ENCODE assay signal across 8 mouse cellular contexts in genomic region chr8:70674109-70674508, GRCm38 (mm10). TPM values are rescaled to one million over a fixed set of nuclear protein-coding genes. Genes with fewer than 3 reads are reported as not detected.
A peak's percentile ranks its signal among the peaks of the same experiment; 100 is the strongest.
DNase-seq lines count a peak whose midpoint lies in the region; ATAC-seq lines count a peak whose summit lies in the region.

No protein-coding gene starts in this region.

- peak overlapping the region; percentile 69 for H3K4me3 ChIP-seq in kidney, embryonic 14.5 days (ENCODE audit: low read length)
- peak overlapping the region; percentile 57 for H3K4me3 ChIP-seq in hindbrain, embryonic 11.5 days (ENCODE audit: low read depth, low read length)
- peak overlapping the region; percentile 63 for H3K4me3 ChIP-seq in midbrain, embryonic 14.5 days (replicated peaks; ENCODE audit: low read depth, low read length)

- no peak for DNase-seq in kidney, adult 9 months
- DNase-seq in R1 (ENCODE audit: low read depth, low spot score), result peak; percentile 37
- DNase-seq in hindbrain, embryonic 11.5 days (ENCODE audit: low spot score), result no peak
- no peak for DNase-seq in midbrain, embryonic 14.5 days
- no peak for DNase-seq in urinary bladder, postnatal 4 days (ENCODE audit: low spot score in 2 of 2)
- DNase-seq in T-cell, adult 2 months (ENCODE audit: low spot score), result no peak
- no peak for DNase-seq in adrenal gland, postnatal 10 days

- H3K9ac ChIP-seq in kidney, embryonic 14.5 days (ENCODE audit: low read depth, low read length), result peak overlapping the region; percentile 78
- H3K9ac ChIP-seq in hindbrain, embryonic 11.5 days (ENCODE audit: low read depth, low read length), result peak overlapping the region; percentile 77
- H3K9ac ChIP-seq in midbrain, embryonic 14.5 days (replicated peaks; ENCODE audit: low read length), result peak overlapping the region; percentile 68

- 86% methylated on average over 3 of the region's 3 CpGs for WGBS in kidney, embryonic 14.5 days
- WGBS in hindbrain, embryonic 11.5 days, result 83% methylated on average over 3 of the region's 3 CpGs
- WGBS in midbrain, embryonic 14.5 days, result 92% methylated on average over 3 of the region's 3 CpGs

- ATAC-seq in kidney, embryonic 14.5 days (ENCODE audit: low FRiP score, low TSS enrichment), result no peak
- no peak; the same call in 1 of the 2 replicates for ATAC-seq in hindbrain, embryonic 11.5 days (ENCODE audit: low FRiP score)
- no peak for ATAC-seq in midbrain, embryonic 14.5 days (ENCODE audit: low FRiP score, low TSS enrichment)

- peaks cover 27% of the 10 kb centered on the region for H3K36me3 ChIP-seq in kidney, embryonic 14.5 days (ENCODE audit: control insufficient read depth, insufficient read depth, low read length)
- peaks cover 6% of the 10 kb centered on the region; the same call in 1 of the 2 replicates for H3K36me3 ChIP-seq in hindbrain, embryonic 11.5 days (ENCODE audit: control insufficient read depth, insufficient read depth, low read length)
- H3K36me3 ChIP-seq in midbrain, embryonic 14.5 days (ENCODE audit: control insufficient read depth, insufficient read depth, low read length), result peaks cover 18% of the 10 kb centered on the region

- peaks cover 19% of the 10 kb centered on the region for H3K4me1 ChIP-seq in kidney, embryonic 14.5 days (ENCODE audit: control insufficient read depth, insufficient read depth, low read length)
- H3K4me1 ChIP-seq in hindbrain, embryonic 11.5 days (replicated peaks; ENCODE audit: control insufficient read depth, insufficient read depth, low read length), result peaks cover 4% of the 10 kb centered on the region
- H3K4me1 ChIP-seq in midbrain, embryonic 14.5 days (ENCODE audit: control insufficient read depth, insufficient read depth, low read length), result peaks cover 12% of the 10 kb centered on the region

- H3K9me3 ChIP-seq in kidney, embryonic 14.5 days (ENCODE audit: control insufficient read depth, low read length), result no peaks in the 10 kb centered on the region
- no peaks in the 10 kb centered on the region for H3K9me3 ChIP-seq in hindbrain, embryonic 11.5 days (ENCODE audit: control insufficient read depth, low read length)
- H3K9me3 ChIP-seq in midbrain, embryonic 14.5 days (ENCODE audit: control insufficient read depth, low read length), result no peaks in the 10 kb centered on the region

- H3K27me3 ChIP-seq in kidney, embryonic 14.5 days (ENCODE audit: control insufficient read depth, insufficient read depth, low read length), result no peaks in the 10 kb centered on the region
- H3K27me3 ChIP-seq in hindbrain, embryonic 11.5 days (ENCODE audit: control insufficient read depth, insufficient read depth, low read length), result no peaks in the 10 kb centered on the region
- no peaks in the 10 kb centered on the region for H3K27me3 ChIP-seq in midbrain, embryonic 14.5 days (ENCODE audit: control insufficient read depth, insufficient read depth, low read length)

- H3K4me2 ChIP-seq in kidney, embryonic 14.5 days (replicated peaks; ENCODE audit: low read depth, low read length), result peak overlapping the region; percentile 64
- peak overlapping the region; percentile 53 for H3K4me2 ChIP-seq in hindbrain, embryonic 11.5 days (replicated peaks; ENCODE audit: low read depth, low read length)
- H3K4me2 ChIP-seq in midbrain, embryonic 14.5 days (ENCODE audit: low read length), result peak overlapping the region; percentile 90

- peak overlapping the region; percentile 98 for H3K27ac ChIP-seq in kidney, embryonic 14.5 days (ENCODE audit: low read depth, low read length)
- peak overlapping the region; percentile 93 for H3K27ac ChIP-seq in hindbrain, embryonic 11.5 days (ENCODE audit: low read depth, low read length)
- H3K27ac ChIP-seq in midbrain, embryonic 14.5 days (replicated peaks; ENCODE audit: low read depth, low read length), result peak overlapping the region; percentile 97

RNA-seq across cellular contexts. Expression of gene Lsm4, which starts 1.1 kb away (rescaled TPM):
- polyA plus RNA-seq in kidney, embryonic 14.5 days (2014; fragmentation: Nextera tagmentation; extraction: Ambion mirVana), result 353 and 447 TPM in 2 replicates
- 282 and 299 TPM in 2 replicates for polyA plus RNA-seq in hindbrain, embryonic 11.5 days (2014; fragmentation: Nextera tagmentation; extraction: Ambion mirVana)
- polyA plus RNA-seq in midbrain, embryonic 14.5 days (2014; fragmentation: Nextera tagmentation; extraction: Ambion mirVana), result 175 and 201 TPM in 2 replicates
- total RNA-seq in adrenal gland, postnatal 10 days (2021), result 10 to 100 TPM; 91.5 to 94.7 TPM

RNA-seq across cellular contexts. Expression of gene Pgpep1, which starts 13.9 kb away (rescaled TPM):
- 62.2 and 62.6 TPM in 2 replicates for polyA plus RNA-seq in kidney, embryonic 14.5 days (2014; fragmentation: Nextera tagmentation; extraction: Ambion mirVana)
- 170 TPM in 2 replicates for polyA plus RNA-seq in hindbrain, embryonic 11.5 days (2014; fragmentation: Nextera tagmentation; extraction: Ambion mirVana)
- 86.9 and 95.8 TPM in 2 replicates for polyA plus RNA-seq in midbrain, embryonic 14.5 days (2014; fragmentation: Nextera tagmentation; extraction: Ambion mirVana)
- total RNA-seq in adrenal gland, postnatal 10 days (2021), result 10 to 100 TPM; 65.7 to 80.6 TPM

RNA-seq across cellular contexts. Expression of gene Jund, which starts 24.6 kb away (rescaled TPM):
- polyA plus RNA-seq in kidney, embryonic 14.5 days (2014; fragmentation: Nextera tagmentation; extraction: Ambion mirVana), result 95.1 and 117 TPM in 2 replicates
- 126 and 137 TPM in 2 replicates for polyA plus RNA-seq in hindbrain, embryonic 11.5 days (2014; fragmentation: Nextera tagmentation; extraction: Ambion mirVana)
- 104 and 119 TPM in 2 replicates for polyA plus RNA-seq in midbrain, embryonic 14.5 days (2014; fragmentation: Nextera tagmentation; extraction: Ambion mirVana)
- total RNA-seq in adrenal gland, postnatal 10 days (2021), result 100 to 1,000 TPM; 149 to 185 TPM

RNA-seq across cellular contexts. Expression of gene Iqcn, which starts 29.1 kb away (rescaled TPM):
- polyA plus RNA-seq in kidney, embryonic 14.5 days (2014; fragmentation: Nextera tagmentation; extraction: Ambion mirVana), result 0.12 TPM in 1 of 2 replicates, not detected in the other
- polyA plus RNA-seq in hindbrain, embryonic 11.5 days (2014; fragmentation: Nextera tagmentation; extraction: Ambion mirVana), result 0.03 and 0.14 TPM in 2 replicates
- polyA plus RNA-seq in midbrain, embryonic 14.5 days (2014; fragmentation: Nextera tagmentation; extraction: Ambion mirVana), result 0.05 TPM in 2 replicates
- total RNA-seq in adrenal gland, postnatal 10 days (2021), result under 1 TPM; 0.15 to 0.30 TPM

RNA-seq across cellular contexts. Expression of gene Gdf15, which starts 41.9 kb away (rescaled TPM):
- polyA plus RNA-seq in kidney, embryonic 14.5 days (2014; fragmentation: Nextera tagmentation; extraction: Ambion mirVana), result 0.31 and 0.41 TPM in 2 replicates
- not detected in 2 replicates for polyA plus RNA-seq in hindbrain, embryonic 11.5 days (2014; fragmentation: Nextera tagmentation; extraction: Ambion mirVana)
- 0.16 and 0.20 TPM in 2 replicates for polyA plus RNA-seq in midbrain, embryonic 14.5 days (2014; fragmentation: Nextera tagmentation; extraction: Ambion mirVana)
- 1 to 10 TPM in 1 of 2 experiments, under 1 TPM in 1; 0.79 to 1.7 TPM for total RNA-seq in adrenal gland, postnatal 10 days (2021)
